Mouse (Mus musculus): Measurements from ENCODE around the gene Dppa3. TPM values are rescaled to one million over a fixed set of nuclear protein-coding genes. Genes with fewer than 3 reads are reported as not detected.

The Dppa3 gene
- total and polyA plus RNA-seq, 3 experiments: not detected

GRCm38 (mm10) chr6:122579086-122579485 is 47.1 kb upstream of the Dppa3 start:
- Histone ChIP-seq H3K4me3 (ENCODE audit: control insufficient read depth in 1 of 2, insufficient read depth in 1 of 2, low read depth in 2 of 2, low read length in 2 of 2) (no peak overlapping the region), H3K9ac (ENCODE audit: control insufficient read depth, low read depth, low read length, poor library complexity, severe bottlenecking) (no peak overlapping the region), H3K79me2 (ENCODE audit: control insufficient read depth, insufficient read depth, low read length, poor library complexity) (no peaks in the 10 kb centered on the region), H3K27me3 (ENCODE audit: control insufficient read depth in 1 of 2, insufficient read depth in 2 of 2, low read length in 2 of 2) (no peaks in the 10 kb centered on the region), H3K36me3 (ENCODE audit: control insufficient read depth in 1 of 2, insufficient read depth in 2 of 2, low read length in 2 of 2) (peaks cover 0 to 9% of the 10 kb centered on the region in 2 experiments; a peak in 2 of 4 replicates), H3K4me1 (ENCODE audit: control insufficient read depth in 1 of 2, insufficient read depth in 2 of 2, low read length in 2 of 2) (peaks cover 14 to 19% of the 10 kb centered on the region in 2 experiments), H3K27ac (ENCODE audit: control insufficient read depth, low read depth, low read length) (no peak overlapping the region), H3K9me3 (replicated peaks; ENCODE audit: insufficient read depth, low read length) (no peaks in the 10 kb centered on the region)
- TF ChIP-seq POLR2A (IDR thresholded peaks at IDR 0.05; ENCODE audit: control insufficient read depth in 1 of 2, insufficient read depth in 1 of 2, low read depth in 1 of 2, low read length in 2 of 2, poor library complexity in 1 of 2) (no peak), TBP (IDR thresholded peaks at IDR 0.05; ENCODE audit: low read depth, low read length) (no peak), MYB (IDR thresholded peaks at IDR 0.05; ENCODE audit: low read depth, low read length) (no peak), SIN3A (IDR thresholded peaks at IDR 0.05; ENCODE audit: low read length) (no peak), SMC3 (IDR thresholded peaks at IDR 0.05; ENCODE audit: low read depth, low read length) (no peak), MYC (IDR thresholded peaks at IDR 0.05; ENCODE audit: low read depth, low read length) (no peak), ZKSCAN1 (IDR thresholded peaks at IDR 0.05; ENCODE audit: low read depth, low read length) (no peak), MAZ (IDR thresholded peaks at IDR 0.05; ENCODE audit: low read depth, low read length) (no peak), JUND (IDR thresholded peaks at IDR 0.05; ENCODE audit: low read depth, low read length) (no peak), HCFC1 (IDR thresholded peaks at IDR 0.05; ENCODE audit: low read depth, low read length) (no peak), ZC3H11A (IDR thresholded peaks at IDR 0.05; ENCODE audit: low read depth, low read length) (no peak), TCF12 (IDR thresholded peaks at IDR 0.05; ENCODE audit: low read depth, low read length) (no peak), POLR2AphosphoS5 (IDR thresholded peaks at IDR 0.05; ENCODE audit: borderline replicate concordance, low read depth, low read length) (no peak), GABPA (IDR thresholded peaks at IDR 0.05; ENCODE audit: low read depth, low read length) (no peak), ZNF384 (IDR thresholded peaks at IDR 0.05; ENCODE audit: low read depth, low read length) (no peak), E2F4 (IDR thresholded peaks at IDR 0.05; ENCODE audit: borderline replicate concordance, low read depth, low read length) (no peak)
- DNase-seq (ENCODE audit: low read depth, low spot score): no peak

GRCm38 (mm10) chr6:122591027-122591758 is 35.0 kb upstream of the Dppa3 start:
- peaks cover 0 to 3% of the 10 kb centered on the region in 2 experiments; a peak in 1 of 4 replicates for H3K36me3 ChIP-seq (ENCODE audit: control insufficient read depth in 1 of 2, insufficient read depth in 2 of 2, low read length in 2 of 2)
- no peak overlapping the region for H3K9ac ChIP-seq (ENCODE audit: control insufficient read depth, low read depth, low read length, poor library complexity, severe bottlenecking)
- DNase-seq (ENCODE audit: low read depth, low spot score): no peak
- H3K9me3 ChIP-seq (replicated peaks; ENCODE audit: insufficient read depth, low read length): no peaks in the 10 kb centered on the region
- H3K4me3 ChIP-seq (ENCODE audit: control insufficient read depth in 1 of 2, insufficient read depth in 1 of 2, low read depth in 2 of 2, low read length in 2 of 2): no peak overlapping the region
- no peaks in the 10 kb centered on the region for H3K4me1 ChIP-seq (ENCODE audit: control insufficient read depth in 1 of 2, insufficient read depth in 2 of 2, low read length in 2 of 2)
- TF ChIP-seq NRF1 (IDR thresholded peaks at IDR 0.05; ENCODE audit: insufficient read depth, low read depth, low read length, poor library complexity, severe bottlenecking) (no peak), MYC (IDR thresholded peaks at IDR 0.05; ENCODE audit: low read depth, low read length) (no peak), POLR2AphosphoS2 (IDR thresholded peaks at IDR 0.05; ENCODE audit: low read length) (no peak), RCOR1 (IDR thresholded peaks at IDR 0.05; ENCODE audit: low read depth, low read length) (no peak), EP300 (IDR thresholded peaks at IDR 0.05; ENCODE audit: low read depth in 1 of 2, low read length in 2 of 2) (no peak)
- H3K27me3 ChIP-seq (ENCODE audit: control insufficient read depth in 1 of 2, insufficient read depth in 2 of 2, low read length in 2 of 2): no peaks in the 10 kb centered on the region
- H3K79me2 ChIP-seq (ENCODE audit: control insufficient read depth, insufficient read depth, low read length, poor library complexity): no peaks in the 10 kb centered on the region
- H3K27ac ChIP-seq (ENCODE audit: control insufficient read depth, low read depth, low read length): no peak overlapping the region
